Mouse (Mus musculus) ES-E14 (cell line): ENCODE measurements at regions not wholly inside any gene's neighbourhood (a gene's known extent, or its start where the extent isn't known, plus 50 kb on each side); places are given as distances from the start of the nearest gene placed in this dataset.

Experiments used
- DNase-seq: peaks from one replicate; pipeline ENCODE4 v3.0.0-alpha.2; 2013; ENCODE audit warnings: low read depth, low spot score
- H3K27ac ChIP-seq: 2 replicates; pipeline ENCODE4 v1.5.1; 2012; ENCODE audit warnings: low read depth, mild to moderate bottlenecking, low read length, moderate library complexity, mixed read lengths; ENCODE audit not compliant: poor library complexity, insufficient read depth, severe bottlenecking
- H3K36me3 ChIP-seq: 2 replicates; pipeline ENCODE4 v1.6.1; 2012; ENCODE audit warnings: mild to moderate bottlenecking, low read length, moderate library complexity, mixed read lengths; ENCODE audit not compliant: control insufficient read depth, poor library complexity, insufficient read depth, severe bottlenecking
- H3K4me1 ChIP-seq, 2 experiments: fragments of 150-350 bp in 1 of 2; sonication (generic) in 1 of 2; 2 replicates each; pipeline ENCODE4 v1.6.1; 2012; ENCODE audit warnings: low read length in 2 of 2, mild to moderate bottlenecking in 1 of 2, mixed read lengths in 1 of 2; ENCODE audit not compliant: control insufficient read depth in 2 of 2, insufficient read depth in 2 of 2, poor library complexity in 1 of 2
- H3K4me3 ChIP-seq, 2 experiments: fragments of 150-350 bp in 1 of 2; sonication (generic) in 1 of 2; 2 replicates each; pipeline ENCODE4 v1.5.1; 2012; ENCODE audit warnings: low read length in 2 of 2, low read depth in 1 of 2, mild to moderate bottlenecking in 1 of 2, mixed read lengths in 1 of 2; ENCODE audit not compliant: insufficient read depth in 1 of 2, poor library complexity in 1 of 2, severe bottlenecking in 1 of 2
- H3K9ac ChIP-seq: 2 replicates; pipeline ENCODE4 v1.6.1; 2012; ENCODE audit warnings: low read depth, mild to moderate bottlenecking, low read length, mixed read lengths; ENCODE audit not compliant: poor library complexity, insufficient read depth, severe bottlenecking
- H3K9me3 ChIP-seq: fragments of 150-350 bp; sonication (generic); 2 replicates; pipeline ENCODE4 v1.6.1; 2012; ENCODE audit warnings: low read depth, mild to moderate bottlenecking, low read length; ENCODE audit not compliant: control insufficient read depth, insufficient read depth
- CHD2 ChIP-seq: IDR thresholded peaks from 2 replicates; pipeline ENCODE4 v1.6.1; 2014; ENCODE audit warnings: mild to moderate bottlenecking, low read depth, low read length, inconsistent platforms
- HCFC1 ChIP-seq: IDR thresholded peaks from 2 replicates; pipeline ENCODE4 v1.6.1; 2012; ENCODE audit warnings: low read length, inconsistent platforms, borderline replicate concordance; ENCODE audit not compliant: insufficient read depth
- MAFK ChIP-seq: IDR thresholded peaks from 2 replicates; pipeline ENCODE4 v1.6.1; 2014; ENCODE audit warnings: mild to moderate bottlenecking, low read depth, low read length, inconsistent platforms; ENCODE audit not compliant: insufficient read depth
- ZC3H11A ChIP-seq: IDR thresholded peaks from 2 replicates; pipeline ENCODE4 v1.6.1; 2012; ENCODE audit warnings: low read depth, mild to moderate bottlenecking, inconsistent platforms, low read length, borderline replicate concordance
- ZNF384 ChIP-seq: IDR thresholded peaks from 2 replicates; pipeline ENCODE4 v1.6.1; 2012; ENCODE audit warnings: low read depth, low read length, inconsistent platforms
- in situ Hi-C, 2 experiments: fragments of 600-800 bp; cut with MboI; formaldehyde crosslinking; loops; one replicate each; pipeline ENCODE4 v1.15.1; 2025; ENCODE audit warnings: low sequenced_read_pairs in 2 of 2, inconsistent platforms in 1 of 2; ENCODE audit not compliant: unreplicated experiment in 2 of 2

DNA sequence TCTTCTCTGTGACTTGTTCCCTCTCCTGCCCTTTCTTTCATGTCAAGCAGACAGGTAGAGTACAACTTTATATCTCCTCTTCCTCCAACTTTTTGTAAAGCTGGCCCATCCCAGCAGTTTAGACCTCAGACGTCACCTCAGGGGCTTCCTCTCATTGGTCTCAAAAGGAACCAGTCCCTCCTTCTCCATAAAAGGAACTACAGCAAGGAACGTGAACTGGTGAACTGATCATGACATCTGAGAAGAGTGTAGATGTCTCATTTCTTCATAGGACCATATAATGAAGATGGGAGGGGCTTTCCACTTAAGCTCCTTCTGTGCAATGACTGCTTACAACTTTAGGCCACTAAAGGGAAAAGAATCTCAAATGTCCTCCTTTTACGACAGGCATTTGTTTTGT lies 153.0 kb downstream of the Ly86 start:
- Histone ChIP-seq H3K36me3 (no peaks in the 10 kb centered on the region), H3K9ac (no peak overlapping the region), H3K4me3 (no peak overlapping the region), H3K9me3 (no peaks in the 10 kb centered on the region), H3K4me1 (no peaks in the 10 kb centered on the region; a peak in 1 of 4 replicates), H3K27ac (no peak overlapping the region)
- no peak for TF ChIP-seq CHD2
- TF ChIP-seq ZC3H11A: no peak
- TF ChIP-seq MAFK: no peak
- TF ChIP-seq HCFC1: no peak
- TF ChIP-seq ZNF384: no peak
- in situ Hi-C loops: no loop called here
- DNase-seq: no peak

- Histone ChIP-seq H3K4me1 (no peaks in the 10 kb centered on the region; a peak in 1 of 4 replicates), H3K36me3 (no peaks in the 10 kb centered on the region), H3K9ac (no peak overlapping the region), H3K9me3 (no peaks in the 10 kb centered on the region), H3K4me3 (no peak overlapping the region), H3K27ac (no peak overlapping the region)
- in situ Hi-C loops: no loop called here
- DNase-seq: no peak
- TF ChIP-seq CHD2 (no peak), HCFC1 (no peak), ZNF384 (no peak)
Measured at GRCm38 (mm10) chr13:37500668-37501286, 155.8 kb downstream of the Ly86 start.

DNA sequence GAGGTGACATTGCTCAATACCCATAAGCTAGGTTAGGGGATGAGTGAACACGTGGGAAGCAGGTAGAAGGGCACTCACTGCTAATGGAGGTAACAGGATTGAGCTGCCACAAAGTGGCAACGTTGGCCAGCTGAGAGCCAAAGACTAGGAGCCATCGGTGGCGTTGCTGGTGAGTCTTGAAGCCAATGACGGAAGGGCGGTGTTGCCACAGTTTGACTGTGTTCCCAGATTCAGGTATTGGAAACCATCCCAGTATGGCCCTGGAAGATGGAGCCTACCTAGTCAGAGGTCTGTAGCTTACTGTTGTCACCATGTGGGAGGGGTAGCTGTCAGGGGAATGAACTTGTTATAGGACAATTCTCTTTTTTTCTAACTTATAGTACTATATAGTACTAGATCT lies 158.4 kb downstream of the Ly86 start:
- no peak overlapping the region for H3K9ac ChIP-seq
- no peak for DNase-seq
- H3K27ac ChIP-seq: no peak overlapping the region
- no peaks in the 10 kb centered on the region for H3K9me3 ChIP-seq
- H3K4me3 ChIP-seq: no peak overlapping the region
- in situ Hi-C loops: no loop called here
- H3K36me3 ChIP-seq: no peaks in the 10 kb centered on the region
- TF ChIP-seq HCFC1: no peak
- H3K4me1 ChIP-seq: peaks cover 0 to 16% of the 10 kb centered on the region in 2 experiments; a peak in 3 of 4 replicates

DNA sequence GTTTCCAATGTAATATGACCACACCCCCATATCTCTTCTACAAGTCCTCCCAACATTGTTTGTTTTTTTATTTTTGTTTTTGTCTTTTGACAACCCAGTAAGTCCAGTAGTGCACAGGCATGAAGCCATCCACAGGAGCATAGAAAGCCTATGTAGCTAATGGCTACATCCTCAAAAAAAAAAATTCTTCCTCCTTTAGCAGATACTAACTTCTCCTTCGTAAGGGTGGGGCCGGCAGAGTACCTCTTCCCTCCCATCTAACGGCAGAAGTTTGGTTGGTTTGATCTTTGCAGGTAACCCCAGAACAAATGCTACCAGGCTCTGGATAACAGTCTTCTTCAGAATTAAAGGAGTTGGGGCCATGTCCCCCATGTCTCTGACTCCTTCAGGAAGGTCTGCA lies 158.9 kb downstream of the Ly86 start:
- DNase-seq: no peak
- H3K27ac ChIP-seq: no peak overlapping the region
- no peaks in the 10 kb centered on the region for H3K9me3 ChIP-seq
- H3K4me1 ChIP-seq: peaks cover 4 to 20% of the 10 kb centered on the region in 2 experiments
- H3K4me3 ChIP-seq: no peak overlapping the region
- no peaks in the 10 kb centered on the region for H3K36me3 ChIP-seq
- TF ChIP-seq ZNF384 (no peak), ZC3H11A (no peak), CHD2 (no peak), MAFK (no peak), HCFC1 (no peak)
- in situ Hi-C loops: no loop called here
- H3K9ac ChIP-seq: no peak overlapping the region

DNA sequence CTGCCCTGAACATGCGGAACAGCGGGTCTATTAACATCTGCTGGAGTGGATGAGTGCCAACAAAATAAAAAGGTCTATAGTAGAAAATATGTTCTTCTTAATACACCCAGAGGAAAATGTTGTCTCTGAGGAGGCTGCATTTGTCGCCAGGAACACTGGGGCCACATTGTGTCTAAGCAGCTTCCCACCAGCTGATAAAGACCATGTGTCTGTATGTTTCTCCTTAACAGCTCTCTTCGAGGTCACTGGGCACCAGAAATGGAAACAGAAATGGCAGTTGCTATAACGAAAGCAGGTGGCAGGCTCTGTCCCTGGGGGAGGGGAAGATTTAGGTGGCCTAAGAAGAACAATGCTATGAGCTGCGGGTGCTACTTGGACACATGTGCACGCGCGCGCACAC lies 159.4 kb downstream of the Ly86 start:
- H3K4me3 ChIP-seq: no peak overlapping the region
- H3K9ac ChIP-seq: no peak overlapping the region
- no peaks in the 10 kb centered on the region for H3K9me3 ChIP-seq
- H3K4me1 ChIP-seq: peaks cover 6 to 24% of the 10 kb centered on the region in 2 experiments
- TF ChIP-seq CHD2 (no peak), MAFK (no peak), HCFC1 (no peak), ZNF384 (no peak), ZC3H11A (no peak)
- H3K27ac ChIP-seq: no peak overlapping the region
- DNase-seq: no peak
- in situ Hi-C loops: no loop called here
- H3K36me3 ChIP-seq: no peaks in the 10 kb centered on the region
